Mouse (Mus musculus) midbrain, embryonic 13.5 days (tissue): Measurements from ENCODE around the gene Rab11fip4. TPM values are rescaled to one million over a fixed set of nuclear protein-coding genes. Genes with fewer than 3 reads are reported as not detected.
"Not testable (repeated sequence)": the region's sequence is repeated elsewhere in the genome, so short reads cannot be mapped to it uniquely, and the experiment has no call there.

Source experiments
- ATAC-seq: fragments of 200-750 bp; cut with Nextera tagmentation; 2 replicates; pipeline ENCODE4 v1.8.0; 2017; ENCODE audit warnings: mild to moderate bottlenecking, moderate TSS enrichment, moderate library complexity
- H3K27ac ChIP-seq: fragments of 300-500 bp; sonication (generic); 2 replicates; pipeline ENCODE4 v1.5.1; 2015; ENCODE audit warnings: inconsistent platforms, mild to moderate bottlenecking, moderate library complexity
- H3K27me3 ChIP-seq: fragments of 300-500 bp; sonication (generic); 2 replicates; pipeline ENCODE4 v1.6.1; 2015; ENCODE audit warnings: mild to moderate bottlenecking, inconsistent platforms
- H3K36me3 ChIP-seq: fragments of 300-500 bp; sonication (generic); 2 replicates; pipeline ENCODE4 v1.6.1; 2015; ENCODE audit warnings: mild to moderate bottlenecking, inconsistent platforms
- H3K4me1 ChIP-seq: fragments of 300-500 bp; sonication (generic); replicated peaks from 2 replicates; pipeline ENCODE4 v1.6.1; 2015; ENCODE audit warnings: inconsistent platforms
- H3K4me2 ChIP-seq: fragments of 300-500 bp; sonication (generic); replicated peaks from 2 replicates; pipeline ENCODE4 v1.6.1; 2015; ENCODE audit warnings: moderate library complexity, mild to moderate bottlenecking, inconsistent platforms
- H3K4me3 ChIP-seq: fragments of 300-500 bp; sonication (generic); replicated peaks from 2 replicates; pipeline ENCODE4 v1.5.1; 2015; ENCODE audit warnings: mild to moderate bottlenecking, inconsistent platforms
- H3K9ac ChIP-seq: fragments of 300-500 bp; sonication (generic); replicated peaks from 2 replicates; pipeline ENCODE4 v1.6.1; 2015; ENCODE audit warnings: mild to moderate bottlenecking, inconsistent platforms
- H3K9me3 ChIP-seq: fragments of 300-500 bp; sonication (generic); 2 replicates; pipeline ENCODE4 v1.6.1; 2016; ENCODE audit warnings: mild to moderate bottlenecking, inconsistent platforms
- WGBS: fragments of 180-500 bp; shearing (Covaris S2); methylation state at CpG from one replicate; pipeline ENCODE4 v1.1.7; 2015; 5-methylcytosine and 5-hydroxymethylcytosine counted together
- polyA plus RNA-seq: library from polyadenylated mRNA; unstranded; fragments of >200 nt; fragmentation: Nextera tagmentation; extraction: Ambion mirVana; gene quantifications from 2 replicates; pipeline ENCODE4 v1.2.1, GENCODE M21; 2015

The Rab11fip4 gene
- polyA plus RNA-seq, 1 experiment from 2014 or later: 22.2 TPM

DNA sequence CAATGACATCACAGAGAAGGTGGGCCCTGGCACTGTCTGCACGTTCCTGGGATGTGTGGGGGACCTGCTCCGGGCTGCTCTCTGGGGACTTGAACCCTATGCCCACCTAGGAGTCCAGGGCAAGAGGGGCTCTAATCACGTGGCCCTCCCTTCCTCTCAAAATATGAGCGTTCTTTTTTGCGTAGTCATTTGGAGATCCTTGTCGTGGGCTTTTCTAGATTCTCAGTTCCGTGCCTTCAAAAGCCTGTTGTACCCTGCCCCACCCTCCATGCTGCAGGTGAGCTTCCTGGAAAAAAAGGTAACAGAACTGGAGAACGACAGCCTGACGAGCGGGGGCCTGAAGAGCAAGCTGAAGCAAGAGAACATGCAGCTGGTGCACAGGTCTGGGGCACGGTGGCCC, 94.1 kb downstream of the Rab11fip4 start:
- H3K9ac ChIP-seq: no peak overlapping the region
- no peaks in the 10 kb centered on the region for H3K27me3 ChIP-seq
- no peak overlapping the region for H3K4me3 ChIP-seq
- no peak for ATAC-seq
- H3K4me1 ChIP-seq: peaks cover 6% of the 10 kb centered on the region; the same call in 1 of the 2 replicates
- H3K27ac ChIP-seq: no peak overlapping the region
- no peak overlapping the region for H3K4me2 ChIP-seq
- no peaks in the 10 kb centered on the region for H3K9me3 ChIP-seq
- 92% methylated on average over 11 of the region's 11 CpGs for WGBS
- H3K36me3 ChIP-seq: peaks cover 47% of the 10 kb centered on the region

DNA sequence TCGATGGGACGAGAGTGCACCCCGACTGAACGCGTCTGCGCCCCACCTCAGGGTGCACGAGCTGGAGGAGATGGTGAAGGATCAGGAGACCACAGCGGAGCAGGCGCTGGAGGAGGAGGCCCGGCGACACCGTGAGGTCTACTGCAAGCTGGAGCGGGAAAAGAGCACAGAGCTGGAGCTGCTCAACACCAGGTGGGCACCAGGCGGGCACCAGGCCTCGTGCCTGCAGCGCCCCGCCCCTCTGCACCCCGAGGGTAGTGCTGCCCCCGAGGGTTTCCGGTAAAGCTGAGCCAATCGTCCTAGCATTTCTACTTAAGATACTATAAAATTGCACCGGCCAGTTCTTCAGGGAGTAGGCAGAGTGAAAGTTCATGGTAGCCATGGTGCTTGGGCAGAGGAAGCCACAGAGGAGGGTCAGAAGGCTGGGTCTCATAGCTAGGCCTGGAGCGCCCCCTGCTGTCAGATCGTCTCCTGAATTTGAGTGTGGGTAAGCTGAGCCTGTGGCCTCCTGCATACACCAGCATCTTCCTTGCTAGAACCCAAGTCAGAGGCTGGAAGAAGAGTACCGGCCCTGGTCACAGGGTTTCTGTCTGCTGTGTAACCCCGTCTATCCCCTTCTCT, 95.6 kb downstream of the Rab11fip4 start:
- H3K9ac ChIP-seq: no peak overlapping the region
- H3K4me1 ChIP-seq: peaks cover 5% of the 10 kb centered on the region; the same call in 1 of the 2 replicates
- H3K4me3 ChIP-seq: no peak overlapping the region
- 67% methylated on average over 26 of the region's 26 CpGs for WGBS
- H3K4me2 ChIP-seq: no peak overlapping the region
- H3K36me3 ChIP-seq: peaks cover 53% of the 10 kb centered on the region
- no peaks in the 10 kb centered on the region for H3K9me3 ChIP-seq
- peak; percentile 78 for ATAC-seq
- no peak overlapping the region for H3K27ac ChIP-seq
- H3K27me3 ChIP-seq: no peaks in the 10 kb centered on the region

DNA sequence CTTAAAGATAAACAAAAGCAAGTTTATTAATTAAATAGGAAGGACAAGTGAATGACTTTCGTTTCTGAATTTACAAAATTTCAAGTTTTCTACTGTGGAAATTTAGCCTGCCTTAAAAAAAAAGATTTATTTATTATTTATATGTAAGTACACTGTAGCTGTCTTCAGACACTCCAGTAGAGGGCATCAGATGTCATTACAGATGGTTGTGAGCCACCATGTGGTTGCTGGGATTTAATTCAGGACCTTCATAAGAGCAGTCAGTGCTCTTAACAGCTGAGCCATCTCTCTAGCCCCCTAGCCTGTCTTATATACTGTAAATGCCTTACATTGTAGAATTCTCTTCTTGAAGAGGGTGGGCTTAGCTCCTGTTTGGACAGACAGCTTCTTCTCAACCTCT, 98.9 kb downstream of the Rab11fip4 start:
- no peaks in the 10 kb centered on the region for H3K4me1 ChIP-seq
- no peaks in the 10 kb centered on the region for H3K27me3 ChIP-seq
- ATAC-seq: no peak
- no peak overlapping the region for H3K4me3 ChIP-seq
- H3K9me3 ChIP-seq: no peaks in the 10 kb centered on the region
- peaks cover 72% of the 10 kb centered on the region for H3K36me3 ChIP-seq
- H3K4me2 ChIP-seq: no peak overlapping the region
- H3K9ac ChIP-seq: no peak overlapping the region
- whole genome bisulfite sequencing: 91% methylated on average over 1 of the region's 1 CpGs
- H3K27ac ChIP-seq: no peak overlapping the region

DNA sequence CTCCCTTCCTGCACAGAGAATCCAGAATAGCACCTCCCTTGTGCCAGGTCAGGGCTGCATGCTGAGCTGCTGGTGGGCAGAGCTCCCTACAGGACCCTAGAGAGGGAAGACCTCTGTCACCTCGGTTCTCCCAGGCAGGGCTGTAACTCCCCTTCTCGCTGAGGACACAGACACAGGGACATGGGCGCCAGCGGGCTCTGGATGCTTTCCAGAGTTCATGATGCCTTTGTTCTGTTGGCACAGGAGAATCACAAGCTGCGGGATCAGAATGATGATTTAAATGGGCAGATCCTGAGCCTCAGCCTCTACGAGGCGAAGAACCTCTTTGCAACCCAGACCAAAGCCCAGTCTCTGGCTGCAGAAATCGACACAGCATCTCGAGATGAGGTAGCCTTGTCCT, 100.5 kb downstream of the Rab11fip4 start:
- WGBS: 79% methylated on average over 9 of the region's 9 CpGs
- no peak overlapping the region for H3K27ac ChIP-seq
- no peak for ATAC-seq
- H3K9me3 ChIP-seq: no peaks in the 10 kb centered on the region
- peaks cover 70% of the 10 kb centered on the region for H3K36me3 ChIP-seq
- peaks cover 5% of the 10 kb centered on the region for H3K4me1 ChIP-seq
- H3K27me3 ChIP-seq: no peaks in the 10 kb centered on the region
- H3K4me2 ChIP-seq: no peak overlapping the region
- no peak overlapping the region for H3K9ac ChIP-seq
- no peak overlapping the region for H3K4me3 ChIP-seq

DNA sequence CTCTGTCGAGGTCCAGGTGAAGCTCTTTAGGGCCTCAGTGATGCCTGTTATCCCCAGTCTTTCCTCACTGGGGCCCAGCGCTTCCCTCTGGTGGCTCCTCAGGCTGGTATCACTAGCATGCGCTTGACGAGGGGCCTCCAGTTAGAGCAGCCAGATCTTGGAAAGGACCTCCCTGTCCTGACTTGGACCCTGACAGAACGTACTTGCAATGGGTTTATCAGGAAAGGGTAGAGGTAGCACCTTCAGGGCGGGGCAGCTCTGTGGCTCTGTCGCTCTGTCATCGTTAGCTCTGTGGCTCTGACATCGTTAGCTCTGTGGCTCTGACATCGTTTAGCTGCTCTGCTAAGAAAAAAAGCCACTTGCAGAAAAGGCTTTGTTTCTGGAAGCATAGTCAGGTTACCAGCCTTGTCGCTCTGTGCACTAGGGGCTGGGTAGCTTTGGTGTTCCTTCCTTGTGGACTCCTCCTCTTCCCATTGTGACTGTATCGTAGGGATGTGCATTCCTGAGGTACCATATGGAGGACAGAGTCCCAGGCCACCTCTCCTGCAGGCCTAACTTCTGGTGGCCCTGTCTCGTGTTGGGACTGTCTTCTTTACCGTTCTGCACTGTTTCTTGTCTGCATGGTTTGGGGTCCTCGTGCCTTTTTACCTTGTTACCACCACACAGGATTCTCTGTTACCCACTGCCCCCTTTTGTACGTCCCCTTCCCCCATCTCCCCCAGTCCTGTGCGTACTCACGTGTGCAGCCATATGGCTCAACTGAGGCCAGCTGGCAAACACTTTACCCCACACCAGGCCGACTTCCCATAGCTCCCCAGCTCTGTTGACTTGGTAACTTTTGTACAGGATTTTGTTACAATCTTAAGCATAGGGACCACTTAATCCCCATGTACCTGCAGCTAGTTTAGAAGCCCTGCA, 105.6 kb downstream of the Rab11fip4 start:
- WGBS: 66% methylated on average over 19 of the region's 19 CpGs
- Histone ChIP-seq H3K4me2 (no peak overlapping the region), H3K27me3 (no peaks in the 10 kb centered on the region), H3K4me1 (peaks cover 29% of the 10 kb centered on the region), H3K36me3 (peaks cover 52% of the 10 kb centered on the region), H3K4me3 (no peak overlapping the region), H3K9me3 (no peaks in the 10 kb centered on the region), H3K9ac (0 out of 2 replicates have a peak overlapping the region, but pooled peaks have one; percentile 6), H3K27ac (peak overlapping the region; percentile 56; the same call in 1 of the 2 replicates)
- no peak for ATAC-seq

DNA sequence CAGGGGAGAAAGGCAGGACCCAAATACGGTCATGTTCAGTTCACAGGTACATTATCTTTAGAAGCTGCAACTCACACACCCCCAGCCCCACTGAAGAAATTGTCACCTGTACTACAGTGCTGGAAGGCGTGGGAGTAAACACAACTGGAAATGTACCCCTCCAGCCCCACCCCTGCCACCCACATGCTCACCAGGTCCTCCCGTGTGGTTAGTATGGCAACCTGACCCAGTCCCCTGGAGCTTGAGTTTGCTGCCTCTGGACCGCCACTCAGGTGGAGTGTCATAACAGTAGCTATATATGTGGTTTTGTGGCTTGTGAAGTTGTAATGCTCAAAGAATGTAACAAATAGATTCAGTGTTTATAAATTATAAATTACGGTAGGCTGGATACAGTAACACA, 107.1 kb downstream of the Rab11fip4 start:
- H3K36me3 ChIP-seq: peaks cover 38% of the 10 kb centered on the region
- WGBS: 89% methylated on average over 5 of the region's 5 CpGs
- no peaks in the 10 kb centered on the region for H3K27me3 ChIP-seq
- H3K27ac ChIP-seq: no peak overlapping the region
- no peaks in the 10 kb centered on the region for H3K9me3 ChIP-seq
- H3K4me2 ChIP-seq: no peak overlapping the region
- no peak for ATAC-seq
- H3K4me3 ChIP-seq: no peak overlapping the region
- peaks cover 43% of the 10 kb centered on the region for H3K4me1 ChIP-seq
- no peak overlapping the region for H3K9ac ChIP-seq

DNA sequence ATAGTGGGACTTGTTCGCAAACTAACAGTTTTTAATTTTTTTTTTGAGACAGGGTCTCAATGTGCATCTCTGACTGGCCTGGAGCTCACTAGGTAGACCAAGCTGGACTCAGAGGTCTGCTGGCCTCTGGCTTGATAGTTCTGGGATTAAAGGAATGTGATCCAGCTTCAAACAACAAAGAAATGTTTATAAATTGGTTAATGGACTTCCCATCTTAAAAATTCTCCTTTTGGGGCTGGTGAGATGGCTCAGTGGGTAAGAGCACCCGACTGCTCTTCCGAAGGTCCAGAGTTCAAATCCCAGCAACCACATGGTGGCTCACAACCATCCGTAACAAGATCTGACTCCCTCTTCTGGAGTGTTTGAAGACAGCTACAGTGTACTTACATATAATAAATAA, 107.5 kb downstream of the Rab11fip4 start:
- H3K4me1 ChIP-seq: peaks cover 48% of the 10 kb centered on the region
- WGBS: 88% methylated on average over 4 of the region's 4 CpGs

DNA sequence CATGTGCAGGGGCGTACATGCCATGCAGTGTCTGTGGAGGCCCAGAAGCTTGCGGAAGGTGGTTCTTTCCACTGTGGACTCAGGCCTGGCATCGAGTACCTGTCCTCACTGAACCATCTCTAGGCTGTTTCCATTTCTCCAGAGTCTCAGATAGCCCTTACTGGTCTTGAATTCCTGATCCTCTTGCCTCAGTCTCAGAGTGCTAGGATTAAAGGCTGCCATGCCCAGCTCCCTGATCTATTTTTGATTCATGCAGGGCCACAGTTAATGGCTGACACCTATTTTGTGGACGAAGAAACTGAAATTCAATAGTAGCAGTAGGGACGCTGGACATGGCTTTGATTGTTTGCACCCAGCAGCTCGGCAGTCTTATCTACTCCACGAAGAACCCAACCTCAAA, 110.5 kb downstream of the Rab11fip4 start:
- Histone ChIP-seq H3K4me3 (peak overlapping the region; percentile 9; the same call in 1 of the 2 replicates), H3K4me1 (peaks cover 44% of the 10 kb centered on the region), H3K27ac (peak overlapping the region; percentile 74), H3K9ac (peak overlapping the region; percentile 34; the same call in 1 of the 2 replicates), H3K4me2 (peak overlapping the region; percentile 65), H3K27me3 (no peaks in the 10 kb centered on the region), H3K36me3 (peaks cover 12% of the 10 kb centered on the region), H3K9me3 (no peaks in the 10 kb centered on the region)
- 87% methylated on average over 7 of the region's 7 CpGs for WGBS
- no peak for ATAC-seq

More for the DNA sequence above, 107.5 kb downstream of the Rab11fip4 start:
- not testable (repeated sequence) for ATAC-seq, H3K9ac ChIP-seq, H3K4me2 ChIP-seq, H3K4me3 ChIP-seq, H3K27ac ChIP-seq, H3K27me3 ChIP-seq, H3K9me3 ChIP-seq
- peaks cover 33% of the 10 kb centered on the region for H3K36me3 ChIP-seq

DNA sequence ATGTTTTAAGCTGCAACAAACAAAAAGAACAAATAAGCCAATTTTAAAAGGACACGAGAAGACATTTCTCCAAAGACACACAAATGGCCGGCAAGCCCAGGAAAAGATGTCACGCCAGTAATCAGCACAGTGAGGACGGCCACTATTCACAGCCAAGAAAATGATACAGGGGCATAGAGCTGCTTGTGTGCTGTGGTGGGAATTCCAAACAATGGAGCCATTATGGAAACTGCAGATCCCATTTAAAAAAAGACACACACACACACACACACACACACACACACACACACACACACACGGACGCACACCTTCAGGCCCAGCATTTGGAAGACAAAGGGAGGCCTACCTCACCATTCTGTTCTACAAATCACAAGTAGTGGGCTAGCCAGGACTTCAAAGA, 111.1 kb downstream of the Rab11fip4 start:
- Histone ChIP-seq H3K4me1 (peaks cover 37% of the 10 kb centered on the region), H3K27me3 (no peaks in the 10 kb centered on the region), H3K4me2 (peak overlapping the region; percentile 65), H3K9me3 (no peaks in the 10 kb centered on the region), H3K36me3 (peaks cover 12% of the 10 kb centered on the region), H3K9ac (peak overlapping the region; percentile 34; the same call in 1 of the 2 replicates), H3K4me3 (peak overlapping the region; percentile 9), H3K27ac (peak overlapping the region; percentile 74)
- ATAC-seq: no peak
- 41% methylated on average over 6 of the region's 6 CpGs for WGBS

DNA sequence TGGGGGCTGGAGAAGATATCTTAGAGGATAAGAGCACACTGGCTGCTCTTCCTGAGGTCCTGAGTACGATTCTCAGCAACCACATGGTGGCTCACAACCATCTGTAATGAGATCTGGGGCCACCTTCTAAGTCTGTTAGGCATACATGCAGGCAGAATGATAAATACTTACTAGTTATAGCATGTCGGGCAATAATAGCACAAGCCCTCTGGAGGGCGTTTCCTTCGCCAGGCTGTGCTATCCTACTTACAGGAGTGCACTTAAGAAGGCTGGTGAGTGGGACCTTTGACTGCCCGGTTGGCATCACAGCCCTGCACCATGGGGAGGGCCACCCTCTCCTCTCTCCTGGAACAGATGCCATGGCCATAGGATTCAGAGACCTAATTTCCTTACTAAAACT, 112.4 kb downstream of the Rab11fip4 start:
- H3K4me3 ChIP-seq: peak overlapping the region; percentile 77
- ATAC-seq: peak; percentile 55
- H3K27ac ChIP-seq: peak overlapping the region; percentile 99
- H3K4me2 ChIP-seq: peak overlapping the region; percentile 65
- 0 out of 2 replicates have a peak, but pooled peaks cover 2% of the 10 kb centered on the region for H3K27me3 ChIP-seq
- peak overlapping the region; percentile 87 for H3K9ac ChIP-seq
- H3K4me1 ChIP-seq: peaks cover 30% of the 10 kb centered on the region
- no peaks in the 10 kb centered on the region for H3K9me3 ChIP-seq
- WGBS: 0% methylated on average over 5 of the region's 5 CpGs
- peaks cover 12% of the 10 kb centered on the region for H3K36me3 ChIP-seq

DNA sequence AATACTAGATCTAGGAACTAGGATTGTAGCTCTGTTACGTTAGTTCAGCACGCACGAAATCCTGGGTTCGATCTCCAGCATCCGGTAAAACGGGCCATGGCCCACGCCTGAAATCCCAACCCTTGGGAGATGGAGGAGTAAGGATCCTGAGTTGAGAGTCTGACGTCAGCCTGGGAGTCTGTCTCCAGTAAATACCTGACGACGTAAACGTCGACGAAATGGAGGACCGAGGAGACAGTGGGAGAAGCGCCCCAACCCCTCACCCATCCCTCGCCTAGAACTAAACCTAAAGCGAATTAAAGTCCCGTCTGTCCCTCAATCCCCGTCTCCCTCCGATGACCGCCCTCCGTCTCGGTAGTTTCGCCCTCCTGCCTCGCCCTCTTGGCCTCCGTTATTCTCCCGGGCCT, 112.9 kb downstream of the Rab11fip4 start:
- Histone ChIP-seq H3K4me1 (peaks cover 30% of the 10 kb centered on the region), H3K4me2 (peak overlapping the region; percentile 65), H3K36me3 (peaks cover 12% of the 10 kb centered on the region), H3K27me3 (peaks cover 6% of the 10 kb centered on the region), H3K9ac (peak overlapping the region; percentile 87), H3K9me3 (no peaks in the 10 kb centered on the region), H3K4me3 (peak overlapping the region; percentile 77), H3K27ac (peak overlapping the region; percentile 99)
- WGBS: under 1% methylated on average over 26 of the region's 27 CpGs
- peak; percentile 75 for ATAC-seq
